Comparison of ENCODE assay signal across 20 mouse cellular contexts in genomic region chr17:29788573-29788972, GRCm38 (mm10).
DNase-seq lines count a peak whose midpoint lies in the region; ATAC-seq lines count a peak whose summit lies in the region.
"Had no signal": no experiment of that assay in that cellular context is flagged by ENCODE, and none has a peak within 500 bp of the region (broad histone marks: within the 10 kb centered on the region; RNA-seq: fewer than 3 reads in every experiment).

No protein-coding gene starts in this region.

- no peak overlapping the region for H3K4me3 ChIP-seq in heart, embryonic 11.5 days (ENCODE audit: low read depth, low read length)
- no peak overlapping the region for H3K4me3 ChIP-seq in heart, embryonic 14.5 days (ENCODE audit: control insufficient read depth in 1 of 2, insufficient read depth in 1 of 2, low read depth in 1 of 2, low read length in 2 of 2)
- H3K4me3 ChIP-seq: embryonic facial prominence, embryonic 15.5 days; forebrain, embryonic 15.5 days; intestine, embryonic 15.5 days had no signal

- no peaks in the 10 kb centered on the region for H3K36me3 ChIP-seq in heart, embryonic 11.5 days (ENCODE audit: control insufficient read depth, insufficient read depth, low read length)
- no peaks in the 10 kb centered on the region for H3K36me3 ChIP-seq in heart, embryonic 14.5 days (ENCODE audit: control insufficient read depth, insufficient read depth, low read length)
- H3K36me3 ChIP-seq: embryonic facial prominence, embryonic 15.5 days; forebrain, embryonic 15.5 days; G1E; intestine, embryonic 15.5 days had no signal

- no peak overlapping the region for H3K9ac ChIP-seq in heart, embryonic 11.5 days (ENCODE audit: low read depth, low read length)
- no peak overlapping the region for H3K9ac ChIP-seq in heart, embryonic 14.5 days (ENCODE audit: low read length)
- H3K9ac ChIP-seq: embryonic facial prominence, embryonic 15.5 days; forebrain, embryonic 15.5 days; hindbrain, embryonic 14.5 days; intestine, embryonic 15.5 days had no signal

- 0 out of 2 replicates have a peak, but pooled peaks cover 3% of the 10 kb centered on the region for H3K9me3 ChIP-seq in heart, embryonic 11.5 days (replicated peaks; ENCODE audit: control insufficient read depth, low read length)
- 0 out of 2 replicates have a peak, but pooled peaks cover 3% of the 10 kb centered on the region for H3K9me3 ChIP-seq in heart, embryonic 14.5 days (ENCODE audit: control insufficient read depth, low read length)
- H3K9me3 ChIP-seq: embryonic facial prominence, embryonic 15.5 days; forebrain, embryonic 15.5 days; intestine, embryonic 15.5 days had no signal

- 58% methylated on average over 10 of the region's 10 CpGs for WGBS in heart, embryonic 11.5 days (ENCODE audit: insufficient replicate concordance)
- 33% methylated on average over 10 of the region's 10 CpGs for WGBS in heart, embryonic 14.5 days

- peak; percentile 94 for DNase-seq in heart, adult 11 months
- DNase-seq in heart, adult 8-10 months (ENCODE audit: low spot score), result peak; percentile 22
- DNase-seq in heart, postnatal 10 days, result peak; percentile 32 to 33
- DNase-seq: adrenal gland, adult 8-10 months; B cell, adult 2 months; cerebellum, adult 11 months; cerebellum, adult 8-10 months; embryo, embryonic 11 days; gastrocnemius, postnatal 36 days; kidney, adult 18-20 months had no signal

- intact Hi-C loops in heart, postnatal 10 days (cut with DNase I), result no loop called here

- no peak overlapping the region for H3K27ac ChIP-seq in heart, embryonic 11.5 days (ENCODE audit: low read depth, low read length)
- peak overlapping the region; percentile 41 to 53 for H3K27ac ChIP-seq in heart, embryonic 14.5 days (replicated peaks in 1 of 2; ENCODE audit: control insufficient read depth in 1 of 2, insufficient read depth in 1 of 2, low read depth in 2 of 2, low read length in 2 of 2)
- H3K27ac ChIP-seq: embryonic facial prominence, embryonic 15.5 days; forebrain, embryonic 15.5 days; hindbrain, embryonic 14.5 days; intestine, embryonic 15.5 days had no signal

- no peaks in the 10 kb centered on the region for H3K4me1 ChIP-seq in heart, embryonic 11.5 days (ENCODE audit: control insufficient read depth, insufficient read depth, low read length)
- H3K4me1 ChIP-seq in heart, embryonic 14.5 days (ENCODE audit: control insufficient read depth in 2 of 2, insufficient read depth in 2 of 2, low read length in 2 of 2), result peaks cover 6 to 12% of the 10 kb centered on the region in 2 experiments; a peak in 3 of 4 replicates
- H3K4me1 ChIP-seq: embryonic facial prominence, embryonic 15.5 days; intestine, embryonic 15.5 days had no signal

- no peak overlapping the region for H3K4me2 ChIP-seq in heart, embryonic 11.5 days
- no peak overlapping the region for H3K4me2 ChIP-seq in heart, embryonic 14.5 days (ENCODE audit: low read length)
- H3K4me2 ChIP-seq: embryonic facial prominence, embryonic 15.5 days; forebrain, embryonic 15.5 days; hindbrain, embryonic 14.5 days; intestine, embryonic 15.5 days had no signal

- no peak for ATAC-seq in heart, embryonic 11.5 days (replicated peaks; ENCODE audit: insufficient number of reproducible peaks, low FRiP score, low TSS enrichment)
- ATAC-seq in heart, embryonic 14.5 days (ENCODE audit: insufficient number of reproducible peaks, insufficient read depth, low FRiP score, low read depth), result peak; percentile 45; the same call in 1 of the 2 replicates
- no peak for ATAC-seq in erythroblast, adult 5-6 weeks (replicated peaks; ENCODE audit: low FRiP score, poor library complexity, severe bottlenecking)
- ATAC-seq in granulocyte monocyte progenitor cell, adult 5-6 weeks (replicated peaks; ENCODE audit: poor library complexity, severe bottlenecking), result no peak
- ATAC-seq: CD4-positive, CD25-positive, alpha-beta regulatory T cell, adult 4 months; forebrain, embryonic 15.5 days; intestine, embryonic 15.5 days had no signal

- no peaks in the 10 kb centered on the region for H3K27me3 ChIP-seq in heart, embryonic 11.5 days (ENCODE audit: control insufficient read depth, insufficient read depth, low read length)
- H3K27me3 ChIP-seq in heart, embryonic 14.5 days (ENCODE audit: control insufficient read depth, insufficient read depth, low read length), result no peaks in the 10 kb centered on the region
- H3K27me3 ChIP-seq: embryonic facial prominence, embryonic 15.5 days; forebrain, embryonic 15.5 days had no signal

Comparison
In these comparisons a context has a peak if more than half of its experiments do, and no peak if none do; other contexts are left out.
1. DNase-seq: peak in every context shown above with its lines; median percentile 94 in heart, adult 11 months; 32 in heart, postnatal 10 days; 22 in heart, adult 8-10 months.